Comparison of ENCODE assay signal across 9 mouse cellular contexts in the genomic region with DNA sequence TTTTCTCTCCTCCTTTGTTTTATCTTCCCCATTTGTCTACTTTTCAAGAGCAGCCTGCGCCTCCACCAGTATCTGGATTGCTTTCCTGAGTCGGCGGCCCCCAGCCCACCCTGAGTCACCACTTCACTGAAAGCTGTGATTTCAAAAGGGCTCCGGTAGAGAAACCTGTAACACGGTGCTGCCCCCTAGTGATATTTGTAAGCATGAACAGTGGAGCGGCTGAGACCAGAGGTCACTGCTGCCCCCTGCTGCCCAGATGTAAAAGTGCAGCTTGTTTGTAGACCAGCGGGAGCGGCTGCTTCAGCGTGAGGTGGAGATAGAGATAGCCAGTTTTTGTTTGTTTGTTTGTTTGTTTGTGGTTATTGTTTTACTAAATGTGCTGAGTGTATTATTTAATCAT. TPM values are rescaled to one million over a fixed set of nuclear protein-coding genes. Genes with fewer than 3 reads are reported as not detected.
DNase-seq lines count a peak whose midpoint lies in the region; ATAC-seq and TF ChIP-seq lines count a peak whose summit lies in the region.
"Had no signal": no experiment of that assay in that cellular context is flagged by ENCODE, and none has a peak within 500 bp of the region (broad histone marks: within the 10 kb centered on the region; RNA-seq: fewer than 3 reads in every experiment).

No protein-coding gene starts in this region.

- intact Hi-C loops in gastrocnemius, postnatal 14 days (cut with DNase I; ENCODE audit: low total_unique reads) = loop anchor here (10.0 kb wide), 1 partner anchor 53 kb away; no protein-coding TSS in a partner anchor

- no peaks in the 10 kb centered on the region for H3K4me1 ChIP-seq in liver, embryonic 14.5 days (replicated peaks; ENCODE audit: control insufficient read depth in 2 of 2, insufficient read depth in 2 of 2, low read length in 1 of 2)
- H3K4me1 ChIP-seq in neural tube, embryonic 13.5 days (replicated peaks) = no peaks in the 10 kb centered on the region
- no peaks in the 10 kb centered on the region; the same call in 1 of the 2 replicates for H3K4me1 ChIP-seq in testis, adult 2 months (ENCODE audit: control insufficient read depth, insufficient read depth, low read length)

- no peak for TF ChIP-seq EP300 in liver, embryonic 14.5 days (IDR thresholded peaks at IDR 0.05; ENCODE audit: low read depth)

- TF ChIP-seq CTCF in liver, embryonic 14.5 days (IDR thresholded peaks at IDR 0.05; ENCODE audit: low read depth) = peak; percentile 99
- TF ChIP-seq CTCF in testis, adult 2 months (IDR thresholded peaks at IDR 0.05; ENCODE audit: control insufficient read depth, insufficient read depth, insufficient replicate concordance, low read depth, low read length) = peak; percentile 100

- TF ChIP-seq POLR2A in testis, adult 2 months (IDR thresholded peaks at IDR 0.05; ENCODE audit: control insufficient read depth, low read depth, low read length) = no peak

- DNase-seq in 416B (ENCODE audit: low read depth) = peak; percentile 78
- DNase-seq in T-cell, adult 2 months (ENCODE audit: low spot score) = peak; percentile 77
- peak; percentile 87 to 91 for DNase-seq in cerebellum, postnatal 25 days
- DNase-seq in gastrocnemius, postnatal 14 days = peak; percentile 77
- DNase-seq in kidney, postnatal 14 days = peak; percentile 82
- peak; percentile 31 to 44 (median 40) for DNase-seq in liver, embryonic 14.5 days (ENCODE audit: low read depth in 3 of 3, low spot score in 3 of 3)

- H3K9ac ChIP-seq in liver, embryonic 14.5 days (replicated peaks) = no peak overlapping the region
- no peak overlapping the region for H3K9ac ChIP-seq in neural tube, embryonic 13.5 days

- ATAC-seq in liver, embryonic 14.5 days (ENCODE audit: insufficient read depth) = no peak
- ATAC-seq in neural tube, embryonic 13.5 days (ENCODE audit: low read depth) = peak; percentile 36; the same call in 1 of the 2 replicates

- H3K27ac ChIP-seq in liver, embryonic 14.5 days = no peak overlapping the region
- H3K27ac ChIP-seq in neural tube, embryonic 13.5 days (replicated peaks) = no peak overlapping the region
- no peak overlapping the region for H3K27ac ChIP-seq in testis, adult 2 months (ENCODE audit: control insufficient read depth, insufficient read depth, low read depth, low read length)

- no peaks in the 10 kb centered on the region for H3K9me3 ChIP-seq in liver, embryonic 14.5 days (ENCODE audit: control insufficient read depth, low read length)
- 0 out of 2 replicates have a peak, but pooled peaks cover 4% of the 10 kb centered on the region for H3K9me3 ChIP-seq in neural tube, embryonic 13.5 days

- no peak overlapping the region for H3K4me2 ChIP-seq in liver, embryonic 14.5 days (ENCODE audit: low read depth)
- H3K4me2 ChIP-seq in neural tube, embryonic 13.5 days = no peak overlapping the region

- H3K27me3 ChIP-seq in liver, embryonic 14.5 days (ENCODE audit: control insufficient read depth, insufficient read depth, low read length) = no peaks in the 10 kb centered on the region
- H3K27me3 ChIP-seq in neural tube, embryonic 13.5 days = peaks cover 3% of the 10 kb centered on the region; the same call in 1 of the 2 replicates
- H3K27me3 ChIP-seq in testis, adult 2 months (ENCODE audit: control insufficient read depth, insufficient read depth, low read length) = no peaks in the 10 kb centered on the region

- no peak overlapping the region for H3K4me3 ChIP-seq in liver, embryonic 14.5 days (ENCODE audit: insufficient read depth in 1 of 2, low read depth in 2 of 2, low read length in 2 of 2)
- no peak overlapping the region for H3K4me3 ChIP-seq in neural tube, embryonic 13.5 days
- no peak overlapping the region for H3K4me3 ChIP-seq in testis, adult 2 months (ENCODE audit: control insufficient read depth, low read depth, low read length)
- H3K4me3 ChIP-seq: erythroblast, embryonic 14.5 days had no signal

- WGBS in liver, embryonic 14.5 days (ENCODE audit: insufficient replicate concordance) = 24% methylated on average over 9 of the region's 9 CpGs
- 30% methylated on average over 9 of the region's 9 CpGs for WGBS in neural tube, embryonic 13.5 days

- H3K36me3 ChIP-seq in liver, embryonic 14.5 days (replicated peaks; ENCODE audit: control insufficient read depth, insufficient read depth, low read depth) = no peaks in the 10 kb centered on the region
- H3K36me3 ChIP-seq in neural tube, embryonic 13.5 days = no peaks in the 10 kb centered on the region
- H3K36me3 ChIP-seq in testis, adult 2 months (ENCODE audit: control insufficient read depth, insufficient read depth, low read length) = no peaks in the 10 kb centered on the region

RNA-seq across cellular contexts. Expression of gene Kcnk15, which starts 15.4 kb away (rescaled TPM):
- not detected for total RNA-seq in gastrocnemius, postnatal 14 days (2021)
- not detected in 2 replicates for polyA plus RNA-seq in liver, embryonic 14.5 days (2012; rRNA removed)
- not detected in 2 replicates for polyA plus RNA-seq in liver, embryonic 14.5 days (2014; fragmentation: Nextera tagmentation; extraction: Ambion mirVana)
- polyA plus RNA-seq in neural tube, embryonic 13.5 days (2015; fragmentation: Nextera tagmentation; extraction: Ambion mirVana) = not detected in 2 replicates
- polyA plus RNA-seq in testis, adult 2 months (2012; rRNA removed) = not detected in 2 replicates
- polyA plus RNA-seq: erythroblast, embryonic 14.5 days had no signal

RNA-seq across cellular contexts. Expression of gene Ccn5, which starts 17.4 kb away (rescaled TPM):
- under 1 TPM; 0.27 to 0.39 TPM for total RNA-seq in gastrocnemius, postnatal 14 days (2021)
- polyA plus RNA-seq in liver, embryonic 14.5 days (2012; rRNA removed) = not detected in 2 replicates
- polyA plus RNA-seq in liver, embryonic 14.5 days (2014; fragmentation: Nextera tagmentation; extraction: Ambion mirVana) = 0.11 TPM in 1 of 2 replicates, not detected in the other
- polyA plus RNA-seq in neural tube, embryonic 13.5 days (2015; fragmentation: Nextera tagmentation; extraction: Ambion mirVana) = 0.32 TPM in 1 of 2 replicates, not detected in the other
- polyA plus RNA-seq in testis, adult 2 months (2012; rRNA removed) = 4.9 and 5.1 TPM in 2 replicates
- polyA plus RNA-seq: erythroblast, embryonic 14.5 days had no signal
